Mouse (Mus musculus) layer of hippocampus, adult 9-10 months (tissue): ENCODE results near the gene Fndc1.

Source experiments
- DNase-seq: peaks from one replicate; pipeline ENCODE4 v3.0.0; 2022; ENCODE audit warnings: low spot score

Gene Fndc1

DNA sequence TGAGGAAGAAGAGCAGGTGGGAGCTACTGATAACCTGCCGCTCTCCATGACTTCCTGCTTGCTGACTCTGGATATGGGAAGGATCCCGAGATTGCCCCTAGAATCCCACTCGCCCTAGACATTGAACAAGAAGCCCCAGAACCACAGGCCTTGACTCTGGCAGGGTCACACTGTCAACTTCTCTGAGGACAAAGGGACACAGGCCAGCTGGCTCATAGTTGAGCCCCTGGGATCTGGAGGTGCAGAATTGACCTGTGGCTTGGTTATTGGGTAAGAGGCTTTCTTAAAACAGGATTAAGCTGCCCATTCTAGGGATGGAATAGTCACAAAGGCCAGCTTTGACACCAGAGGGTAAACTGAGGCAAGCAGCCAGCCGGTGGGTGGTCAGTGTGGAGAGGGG, 136.8 kb downstream of the Fndc1 start:
- no peak for DNase-seq
